Comparison of ENCODE assay signal across 30 mouse cellular contexts in the genomic region with DNA sequence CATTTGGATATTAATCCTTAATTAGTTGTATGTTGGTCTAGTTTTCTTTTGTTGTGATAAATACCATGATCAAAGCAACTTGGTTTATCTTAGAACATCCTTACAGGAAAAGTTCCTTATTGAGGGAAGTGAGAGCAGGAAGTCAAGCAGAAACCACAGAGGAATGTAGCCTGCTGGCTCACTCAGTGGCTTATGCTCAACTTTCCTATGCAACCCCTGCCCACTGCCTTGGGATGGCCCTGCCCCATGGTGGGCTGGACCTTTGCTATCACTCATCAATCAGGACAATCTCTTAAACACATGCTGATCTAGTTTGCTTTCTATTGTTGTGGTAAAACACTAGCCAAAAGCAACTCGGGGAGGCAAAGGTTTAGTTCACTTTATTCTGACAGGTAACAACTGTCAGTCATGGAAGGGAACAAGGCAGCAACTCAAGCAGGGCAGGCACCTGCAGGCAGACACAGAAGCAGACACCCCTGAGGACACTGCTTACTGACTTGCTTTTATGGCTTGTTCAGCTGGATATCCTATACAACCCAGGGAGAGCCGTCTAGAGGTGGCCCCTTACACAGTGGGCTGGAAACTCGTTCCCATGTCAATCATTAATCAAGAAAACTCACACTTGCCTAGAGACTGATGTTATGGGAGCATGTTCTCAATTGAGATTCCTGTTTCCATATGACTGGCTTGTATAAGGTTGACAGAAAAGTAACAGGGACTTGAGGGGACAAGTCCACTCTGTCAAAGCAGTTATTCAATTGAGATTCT. TPM values are rescaled to one million over a fixed set of nuclear protein-coding genes. Genes with fewer than 3 reads are reported as not detected.
A peak's percentile ranks its signal among the peaks of the same experiment; 100 is the strongest.
DNase-seq lines count a peak whose midpoint lies in the region; ATAC-seq and TF ChIP-seq lines count a peak whose summit lies in the region.
"Had no signal": no experiment of that assay in that cellular context is flagged by ENCODE, and none has a peak within 500 bp of the region (broad histone marks: within the 10 kb centered on the region; RNA-seq: fewer than 3 reads in every experiment).

No protein-coding gene starts in this region.

- H3K4me2 ChIP-seq in kidney, embryonic 16.5 days (replicated peaks; ENCODE audit: low read depth, low read length) = no peak overlapping the region
- no peak overlapping the region for H3K4me2 ChIP-seq in lung, embryonic 16.5 days (ENCODE audit: low read depth, low read length)
- H3K4me2 ChIP-seq in intestine, postnatal 0 days (replicated peaks; ENCODE audit: low read depth) = no peak overlapping the region
- H3K4me2 ChIP-seq: heart, embryonic 12.5 days; hindbrain, embryonic 14.5 days; limb, embryonic 12.5 days; neural tube, embryonic 15.5 days; stomach, embryonic 15.5 days had no signal

- DNase-seq in kidney, adult 11 months = no peak
- DNase-seq in lung, postnatal 10 days = no peak
- peak; percentile 21 for DNase-seq in yolk sac, embryonic 10.5 days (ENCODE audit: low spot score)
- DNase-seq: adrenal gland, adult 8-10 months; cerebellum, adult 2 months; cerebellum, postnatal 14 days; gastrocnemius, adult 2 months; heart, adult 2 months; kidney, adult 9 months; lung, adult 2 months; lung, postnatal 36 days; midbrain, embryonic 14.5 days; retina, postnatal 1 day; right cerebral cortex, postnatal 14 days had no signal

- no peaks in the 10 kb centered on the region for H3K9me3 ChIP-seq in kidney, embryonic 16.5 days (ENCODE audit: low read length)
- H3K9me3 ChIP-seq in lung, embryonic 16.5 days (ENCODE audit: control insufficient read depth, low read length) = no peaks in the 10 kb centered on the region
- no peaks in the 10 kb centered on the region for H3K9me3 ChIP-seq in intestine, postnatal 0 days (ENCODE audit: control insufficient read depth)
- H3K9me3 ChIP-seq: heart, embryonic 12.5 days; limb, embryonic 12.5 days; neural tube, embryonic 15.5 days; stomach, embryonic 15.5 days had no signal

- no peaks in the 10 kb centered on the region for H3K27me3 ChIP-seq in kidney, embryonic 16.5 days (ENCODE audit: insufficient read depth, low read length)
- H3K27me3 ChIP-seq in lung, embryonic 16.5 days (ENCODE audit: control insufficient read depth, insufficient read depth, low read depth, low read length) = no peaks in the 10 kb centered on the region
- H3K27me3 ChIP-seq in intestine, postnatal 0 days (replicated peaks; ENCODE audit: control insufficient read depth, insufficient read depth, low read length) = no peaks in the 10 kb centered on the region
- H3K27me3 ChIP-seq: heart, embryonic 12.5 days; limb, embryonic 12.5 days; neural tube, embryonic 15.5 days; stomach, embryonic 15.5 days had no signal

- H3K4me1 ChIP-seq in kidney, embryonic 16.5 days (ENCODE audit: insufficient read depth, low read length) = no peaks in the 10 kb centered on the region
- no peaks in the 10 kb centered on the region for H3K4me1 ChIP-seq in lung, embryonic 16.5 days (replicated peaks; ENCODE audit: control insufficient read depth, insufficient read depth, low read length)
- no peaks in the 10 kb centered on the region for H3K4me1 ChIP-seq in intestine, postnatal 0 days (replicated peaks; ENCODE audit: control insufficient read depth, insufficient read depth, low read length)
- H3K4me1 ChIP-seq: heart, embryonic 12.5 days; limb, embryonic 12.5 days; neural tube, embryonic 15.5 days; stomach, embryonic 15.5 days had no signal

- peak; percentile 90 for ATAC-seq in kidney, embryonic 16.5 days (ENCODE audit: low FRiP score, low TSS enrichment)
- peak; percentile 41; the same call in 1 of the 2 replicates for ATAC-seq in lung, embryonic 16.5 days (ENCODE audit: low read depth)
- peak; percentile 90 for ATAC-seq in intestine, postnatal 0 days
- ATAC-seq in megakaryocyte-erythroid progenitor cell, adult 5-6 weeks (replicated peaks; ENCODE audit: low FRiP score, low TSS enrichment, poor library complexity, severe bottlenecking) = no peak
- ATAC-seq in CD4-positive, CD25-positive, alpha-beta regulatory T cell, adult 4 months = no peak
- ATAC-seq: activated CD4-positive, CD25-positive, alpha-beta regulatory T cell, adult 4 months; forebrain, embryonic 16.5 days; inflammation-experienced regulatory T-cells, adult 6 months had no signal

- WGBS in kidney, embryonic 16.5 days = 24% methylated on average over 3 of the region's 3 CpGs
- 28% methylated on average over 3 of the region's 3 CpGs for WGBS in lung, embryonic 16.5 days
- 35% methylated on average over 3 of the region's 3 CpGs for WGBS in intestine, postnatal 0 days

- H3K27ac ChIP-seq in kidney, embryonic 16.5 days (ENCODE audit: low read length) = no peak overlapping the region
- no peak overlapping the region for H3K27ac ChIP-seq in lung, embryonic 16.5 days (ENCODE audit: low read length)
- H3K27ac ChIP-seq in intestine, postnatal 0 days (ENCODE audit: low read depth, low read length) = no peak overlapping the region
- H3K27ac ChIP-seq: gastrocnemius, adult 2 months; heart, adult 2 months; hindbrain, embryonic 14.5 days; limb, embryonic 12.5 days; neural tube, embryonic 15.5 days; stomach, embryonic 15.5 days had no signal

- no peak overlapping the region for H3K9ac ChIP-seq in kidney, embryonic 16.5 days (replicated peaks; ENCODE audit: low read length)
- H3K9ac ChIP-seq in lung, embryonic 16.5 days (ENCODE audit: low read length) = no peak overlapping the region
- no peak overlapping the region for H3K9ac ChIP-seq in intestine, postnatal 0 days (ENCODE audit: low read depth, low read length)
- H3K9ac ChIP-seq: heart, embryonic 12.5 days; hindbrain, embryonic 14.5 days; limb, embryonic 12.5 days; neural tube, embryonic 15.5 days; stomach, embryonic 15.5 days had no signal

- TF ChIP-seq CTCF in intestine, postnatal 0 days (IDR thresholded peaks at IDR 0.05; ENCODE audit: low read depth) = no peak

- H3K36me3 ChIP-seq in kidney, embryonic 16.5 days (ENCODE audit: insufficient read depth, low read length) = no peaks in the 10 kb centered on the region
- H3K36me3 ChIP-seq in lung, embryonic 16.5 days (ENCODE audit: control insufficient read depth, insufficient read depth, low read length) = no peaks in the 10 kb centered on the region
- H3K36me3 ChIP-seq in intestine, postnatal 0 days (ENCODE audit: control insufficient read depth, insufficient read depth) = no peaks in the 10 kb centered on the region
- H3K36me3 ChIP-seq: heart, embryonic 12.5 days; limb, embryonic 12.5 days; neural tube, embryonic 15.5 days; stomach, embryonic 15.5 days had no signal

- H3K4me3 ChIP-seq in kidney, embryonic 16.5 days (ENCODE audit: low read length) = no peak overlapping the region
- H3K4me3 ChIP-seq in lung, embryonic 16.5 days (ENCODE audit: low read length) = no peak overlapping the region
- H3K4me3 ChIP-seq in intestine, postnatal 0 days (ENCODE audit: low read depth, low read length) = no peak overlapping the region
- H3K4me3 ChIP-seq: erythroblast, embryonic 14.5 days; gastrocnemius, adult 2 months; heart, adult 2 months; heart, embryonic 12.5 days; limb, embryonic 12.5 days; neural tube, embryonic 15.5 days; stomach, embryonic 15.5 days had no signal

RNA-seq across cellular contexts. Expression of a gene that starts 1.9 kb away (rescaled TPM):
- polyA plus RNA-seq in kidney, embryonic 16.5 days (2015; fragmentation: Nextera tagmentation; extraction: Ambion mirVana) = 0.04 and 0.12 TPM in 2 replicates
- polyA plus RNA-seq in lung, embryonic 16.5 days (2015; fragmentation: Nextera tagmentation; extraction: Ambion mirVana) = 0.28 and 0.96 TPM in 2 replicates
- 10.3 and 11.9 TPM in 2 replicates for polyA plus RNA-seq in intestine, postnatal 0 days (2015; fragmentation: Nextera tagmentation; extraction: Ambion mirVana)
- total RNA-seq in megakaryocyte-erythroid progenitor cell, adult 5-6 weeks (2014; fragmentation: Nextera tagmentation) = not detected in 2 replicates
- not detected in 2 replicates for total RNA-seq in megakaryocyte-erythroid progenitor cell, adult 5-6 weeks (2017)
- not detected for polyA plus RNA-seq in CD4-positive, CD25-positive, alpha-beta regulatory T cell, adult 4 months (2017; shearing (Covaris generic))
- total RNA-seq: adrenal gland, adult 8-10 months; hematopoietic stem cell, adult 5-6 weeks had no signal
- polyA plus RNA-seq: erythroblast, embryonic 14.5 days; forebrain, embryonic 11.5 days; heart, embryonic 12.5 days; inflammation-experienced regulatory T-cells, adult 6 months had no signal

RNA-seq across cellular contexts. Expression of a gene that starts 46.7 kb away (rescaled TPM):
- 22.4 and 23.3 TPM in 2 replicates for polyA plus RNA-seq in kidney, embryonic 16.5 days (2015; fragmentation: Nextera tagmentation; extraction: Ambion mirVana)
- 61.2 and 65.2 TPM in 2 replicates for polyA plus RNA-seq in lung, embryonic 16.5 days (2015; fragmentation: Nextera tagmentation; extraction: Ambion mirVana)
- polyA plus RNA-seq in intestine, postnatal 0 days (2015; fragmentation: Nextera tagmentation; extraction: Ambion mirVana) = 22.6 and 23.1 TPM in 2 replicates
- not detected in 2 replicates for total RNA-seq in megakaryocyte-erythroid progenitor cell, adult 5-6 weeks (2014; fragmentation: Nextera tagmentation)
- not detected in 2 replicates for total RNA-seq in megakaryocyte-erythroid progenitor cell, adult 5-6 weeks (2017)
- not detected for polyA plus RNA-seq in CD4-positive, CD25-positive, alpha-beta regulatory T cell, adult 4 months (2017; shearing (Covaris generic))
- total RNA-seq: hematopoietic stem cell, adult 5-6 weeks had no signal
- polyA plus RNA-seq: activated CD4-positive, CD25-positive, alpha-beta regulatory T cell, adult 4 months; erythroblast, embryonic 14.5 days; inflammation-experienced regulatory T-cells, adult 6 months had no signal

Comparison
In these comparisons a context has a peak if more than half of its experiments do, and no peak if none do; other contexts are left out.
1. ATAC-seq: peak in kidney, embryonic 16.5 days (single experiment), lung, embryonic 16.5 days (single experiment) and intestine, postnatal 0 days (single experiment); none in megakaryocyte-erythroid progenitor cell, adult 5-6 weeks (single experiment) and CD4-positive, CD25-positive, alpha-beta regulatory T cell, adult 4 months (single experiment).
2. RNA of a gene that starts 46.7 kb away (polyA plus RNA-seq): 61.2 to 65.2 TPM in lung, embryonic 16.5 days, 22.4 to 23.3 TPM in kidney, embryonic 16.5 days and 22.6 to 23.1 TPM in intestine, postnatal 0 days; not detected in CD4-positive, CD25-positive, alpha-beta regulatory T cell, adult 4 months; every median in the first group is over 10 times any median in the second.